Mouse (Mus musculus) C2C12 (cell line): ENCODE data around the gene Anxa9. TPM values are rescaled to one million over a fixed set of nuclear protein-coding genes. Genes with fewer than 3 reads are reported as not detected.

Experiments
- H3K27me3 ChIP-seq: one replicate; pipeline ENCODE4 v1.6.1; 2011; ENCODE audit not compliant: control insufficient read depth, insufficient read depth, insufficient read length
- H3K36me3 ChIP-seq: one replicate; pipeline ENCODE4 v1.6.1; 2011; ENCODE audit not compliant: control insufficient read depth, insufficient read depth
- H3K4me3 ChIP-seq: one replicate; pipeline ENCODE4 v1.5.1; 2011; ENCODE audit warnings: mild to moderate bottlenecking, control low read depth; ENCODE audit not compliant: poor library complexity, insufficient read depth, severe bottlenecking
- H3K79me2 ChIP-seq: one replicate; pipeline ENCODE4 v1.6.1; 2011; ENCODE audit not compliant: control insufficient read depth, insufficient read depth
- H3K79me3 ChIP-seq: one replicate; pipeline ENCODE4 v1.6.1; 2011; ENCODE audit warnings: low read depth, control low read depth
- H3ac ChIP-seq: one replicate; pipeline ENCODE3; 2011; ENCODE audit warnings: low read depth; ENCODE audit not compliant: control insufficient read depth, insufficient read length
- CEBPB ChIP-seq: IDR thresholded peaks from one replicate; pipeline ENCODE4 v1.6.1; 2011; ENCODE audit warnings: low read depth, mild to moderate bottlenecking, control low read depth, moderate library complexity
- CTCF ChIP-seq: IDR thresholded peaks from one replicate; pipeline ENCODE4 v1.5.1; 2011; ENCODE audit not compliant: control insufficient read depth, insufficient read depth, insufficient read length
- FOSL1 ChIP-seq: IDR thresholded peaks from one replicate; pipeline ENCODE4 v1.8.0; 2011; ENCODE audit warnings: mild to moderate bottlenecking, low read length; ENCODE audit not compliant: poor library complexity, insufficient read depth, severe bottlenecking
- MAX ChIP-seq: IDR thresholded peaks from one replicate; pipeline ENCODE4 v1.6.1; 2011; ENCODE audit warnings: mild to moderate bottlenecking, control low read depth
- MYOD1 ChIP-seq: IDR thresholded peaks from one replicate; pipeline ENCODE4 v1.6.1; 2011; ENCODE audit warnings: low read depth; ENCODE audit not compliant: control insufficient read depth, insufficient read length
- MYOG ChIP-seq: IDR thresholded peaks from one replicate; pipeline ENCODE4 v1.6.1; 2011; ENCODE audit not compliant: control insufficient read depth, insufficient read length; ENCODE audit errors: extremely low read depth
- USF1 ChIP-seq: IDR thresholded peaks from one replicate; pipeline ENCODE4 v1.6.1; 2011; ENCODE audit warnings: low read depth, mild to moderate bottlenecking, control low read depth, moderate library complexity
- polyA plus RNA-seq: library from polyadenylated mRNA; unstranded; fragments of >200 nt; fragmentation: generic; extraction: Trizol; gene quantifications from one replicate; pipeline ENCODE4 v1.2.1, GENCODE M21; 2012; ENCODE audit warnings: missing spikeins

The Anxa9 gene
- polyA plus RNA-seq, 1 experiment: 1.6 TPM

GRCm38 (mm10) chr3:95285390-95285789, 21.6 kb downstream of the Anxa9 start:
- Histone ChIP-seq H3K36me3 (peaks cover 18% of the 10 kb centered on the region), H3K79me2 (peaks cover 38% of the 10 kb centered on the region), H3K4me3 (no peak overlapping the region), H3K27me3 (no peaks in the 10 kb centered on the region), H3K79me3 (peaks cover 7% of the 10 kb centered on the region), H3ac (no peak overlapping the region)
- TF ChIP-seq MYOG (no peak), FOSL1 (no peak), MAX (no peak), CTCF (no peak), MYOD1 (no peak), USF1 (no peak), CEBPB (no peak)

GRCm38 (mm10) chr3:95284501-95285281, 22.3 kb downstream of the Anxa9 start:
- H3K36me3 ChIP-seq: peaks cover 15% of the 10 kb centered on the region
- no peak for TF ChIP-seq MAX
- H3K79me3 ChIP-seq: peaks cover 7% of the 10 kb centered on the region
- H3ac ChIP-seq: no peak overlapping the region
- no peak overlapping the region for H3K4me3 ChIP-seq
- H3K79me2 ChIP-seq: peaks cover 39% of the 10 kb centered on the region
- H3K27me3 ChIP-seq: no peaks in the 10 kb centered on the region

- peaks cover 7% of the 10 kb centered on the region for H3K79me3 ChIP-seq
- TF ChIP-seq MYOD1 (no peak), USF1 (no peak), CTCF (no peak)
- peak overlapping the region; percentile 16 for H3ac ChIP-seq
- H3K4me3 ChIP-seq: peak overlapping the region; percentile 89
- no peaks in the 10 kb centered on the region for H3K27me3 ChIP-seq
- peaks cover 10% of the 10 kb centered on the region for H3K36me3 ChIP-seq
- H3K79me2 ChIP-seq: peaks cover 39% of the 10 kb centered on the region
Measured at GRCm38 (mm10) chr3:95284062-95284461, 22.9 kb downstream of the Anxa9 start.

- Histone ChIP-seq H3K27me3 (no peaks in the 10 kb centered on the region), H3K36me3 (peaks cover 10% of the 10 kb centered on the region), H3K4me3 (peak overlapping the region; percentile 89), H3K79me2 (peaks cover 44% of the 10 kb centered on the region), H3K79me3 (peaks cover 7% of the 10 kb centered on the region), H3ac (peak overlapping the region; percentile 95)
- no peak for TF ChIP-seq USF1
- no peak for TF ChIP-seq MYOD1
- no peak for TF ChIP-seq CTCF
- no peak for TF ChIP-seq CEBPB
- no peak for TF ChIP-seq MYOG
- TF ChIP-seq FOSL1: no peak
- no peak for TF ChIP-seq MAX
Measured at GRCm38 (mm10) chr3:95283589-95283941, 23.4 kb downstream of the Anxa9 start.

- peaks cover 7% of the 10 kb centered on the region for H3K79me3 ChIP-seq
- peaks cover 5% of the 10 kb centered on the region for H3K36me3 ChIP-seq
- TF ChIP-seq MAX (peak; percentile 66), USF1 (no peak), MYOD1 (no peak)
- H3ac ChIP-seq: peak overlapping the region; percentile 95
- H3K27me3 ChIP-seq: no peaks in the 10 kb centered on the region
- H3K79me2 ChIP-seq: peaks cover 49% of the 10 kb centered on the region
- H3K4me3 ChIP-seq: peak overlapping the region; percentile 89
Measured at GRCm38 (mm10) chr3:95282865-95283588, 23.9 kb downstream of the Anxa9 start.

- Histone ChIP-seq H3K79me2 (peaks cover 51% of the 10 kb centered on the region), H3K36me3 (no peaks in the 10 kb centered on the region), H3K4me3 (peak overlapping the region; percentile 89), H3ac (peak overlapping the region; percentile 95), H3K27me3 (no peaks in the 10 kb centered on the region), H3K79me3 (peaks cover 7% of the 10 kb centered on the region)
- peak; percentile 43 for TF ChIP-seq CEBPB
- TF ChIP-seq FOSL1: no peak
- TF ChIP-seq MYOD1: no peak
- no peak for TF ChIP-seq CTCF
Measured at GRCm38 (mm10) chr3:95282381-95282864, 24.6 kb downstream of the Anxa9 start.
